Mouse (Mus musculus): ENCODE results near the gene Qtrt1.

- no peak for TF ChIP-seq CTCF (IDR thresholded peaks at IDR 0.05)
- peak; percentile 91 for TF ChIP-seq POLR2A (IDR thresholded peaks at IDR 0.05; ENCODE audit: insufficient read depth, low read depth, low read length)
These were observed 44.1 kb upstream of the Qtrt1 start, which contains the start of gene Ilf3 for GRCm38 (mm10) chr9:21367357-21368111.
